Mouse (Mus musculus): ENCODE measurements around the gene Rnf8.
"Not testable (repeated sequence)": the region's sequence is repeated elsewhere in the genome, so short reads cannot be mapped to it uniquely, and the experiment has no call there.

Gene Rnf8

DNA sequence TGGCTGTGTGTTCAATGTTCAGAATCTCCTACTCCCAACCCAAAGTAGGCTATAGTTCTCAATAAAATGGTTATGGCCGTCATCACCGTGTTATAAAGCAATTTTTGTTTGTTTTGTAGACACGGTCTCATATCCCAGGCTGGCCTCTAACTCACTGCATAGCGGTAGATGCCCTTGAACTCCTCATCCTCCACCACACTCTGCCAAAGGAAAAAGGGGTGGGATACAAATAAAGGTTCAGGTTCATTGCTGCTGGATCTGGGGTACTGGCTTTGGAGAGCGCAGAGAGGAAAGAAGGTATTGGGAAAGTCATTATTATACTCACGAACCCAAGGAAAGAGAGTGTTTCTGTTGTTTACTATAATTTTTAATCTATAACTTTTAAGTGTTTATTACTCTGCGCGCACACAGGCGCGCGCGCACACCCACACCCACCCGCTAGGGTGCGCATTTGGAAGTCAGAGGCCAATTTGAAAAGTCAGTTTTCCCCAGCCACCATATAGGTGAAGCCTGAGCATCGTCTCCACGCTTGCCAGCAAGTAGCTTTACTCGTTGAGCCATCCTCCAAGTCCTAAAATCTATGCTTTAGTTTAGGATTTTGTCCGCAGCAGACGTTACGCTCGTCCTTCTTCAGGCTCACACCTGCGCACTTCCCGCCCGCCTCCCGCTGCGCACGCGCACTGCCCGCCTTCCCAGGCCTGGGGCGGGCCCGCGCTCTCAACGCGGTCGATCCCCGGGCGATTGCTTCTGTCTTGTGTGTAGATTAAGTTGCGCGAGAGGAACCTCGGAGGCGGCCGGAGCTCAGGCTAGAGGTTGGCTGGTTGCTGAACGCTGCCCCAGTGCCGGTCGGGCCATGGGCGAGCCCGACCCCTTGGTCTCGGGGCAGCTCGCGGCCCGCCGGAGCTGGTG, at the start of gene Rnf8, which contains the start of gene Gm28043:
Gene Rnf8, plus strand, starts transcription at position 676 of the 909 bp plus-strand sequence.
Gene Gm28043, plus strand, starts transcription at position 762 of the 909 bp plus-strand sequence.
- peak; percentile 98 for DNase-seq

DNA sequence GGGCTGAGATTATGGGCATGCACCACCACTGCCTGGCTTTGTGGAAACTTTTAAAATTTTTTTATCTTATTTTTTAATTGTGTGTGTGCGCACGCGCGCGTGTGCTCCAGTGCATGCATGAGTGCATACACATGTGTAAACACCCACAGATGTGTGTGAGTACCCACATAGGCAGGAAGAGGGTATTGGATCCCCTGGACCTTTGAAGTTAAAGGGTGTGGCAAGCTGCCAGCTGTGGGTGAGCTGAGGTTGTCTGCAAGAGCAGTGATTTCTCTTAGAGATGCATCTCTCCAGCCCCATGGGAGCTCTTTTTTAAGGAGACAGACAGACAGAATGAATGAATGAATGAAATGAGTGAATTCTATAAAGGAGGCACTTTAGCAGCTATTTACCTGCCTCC, 49.1 kb upstream of the Rnf8 start:
- DNase-seq: peak; percentile 40

DNA sequence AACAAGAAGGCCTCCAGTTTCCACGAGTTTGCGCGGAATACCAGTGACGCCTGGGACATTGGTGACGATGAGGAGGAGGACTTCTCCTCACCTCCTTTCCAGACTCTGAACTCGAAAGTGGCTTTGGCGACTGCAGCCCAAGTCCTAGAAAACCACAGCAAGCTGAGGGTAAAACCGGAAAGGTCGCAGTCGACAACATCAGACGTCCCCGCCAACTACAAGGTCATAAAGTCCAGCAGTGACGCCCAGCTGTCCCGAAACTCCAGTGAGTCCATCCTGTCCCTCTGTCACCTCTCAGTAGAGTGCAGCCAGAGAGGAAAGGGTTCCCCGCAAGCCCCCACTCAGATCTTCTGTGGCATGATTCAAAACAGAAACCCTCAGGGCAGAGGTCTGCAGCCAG, 46.2 kb upstream of the Rnf8 start:
- DNase-seq: no peak

DNA sequence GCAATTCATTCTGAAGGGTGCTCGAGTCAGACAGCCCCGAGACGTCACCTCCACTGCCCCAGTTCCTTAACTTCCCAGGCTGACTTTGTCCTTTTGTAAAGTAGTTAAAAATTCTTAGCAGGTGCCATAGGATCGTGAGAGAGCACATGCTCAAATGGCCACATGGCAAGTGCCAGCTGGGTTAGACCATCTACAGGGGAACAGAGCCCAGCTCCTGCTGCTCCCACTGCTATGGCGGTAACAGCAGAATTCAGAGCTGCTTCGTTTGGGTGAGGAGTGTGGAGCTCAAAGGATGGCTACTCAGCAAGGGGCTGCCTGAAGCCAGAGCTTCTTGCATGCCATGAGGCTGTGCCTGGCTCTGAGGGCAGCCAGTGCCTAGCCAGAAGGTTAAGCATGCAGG, 44.8 kb upstream of the Rnf8 start:
- DNase-seq: no peak

DNA sequence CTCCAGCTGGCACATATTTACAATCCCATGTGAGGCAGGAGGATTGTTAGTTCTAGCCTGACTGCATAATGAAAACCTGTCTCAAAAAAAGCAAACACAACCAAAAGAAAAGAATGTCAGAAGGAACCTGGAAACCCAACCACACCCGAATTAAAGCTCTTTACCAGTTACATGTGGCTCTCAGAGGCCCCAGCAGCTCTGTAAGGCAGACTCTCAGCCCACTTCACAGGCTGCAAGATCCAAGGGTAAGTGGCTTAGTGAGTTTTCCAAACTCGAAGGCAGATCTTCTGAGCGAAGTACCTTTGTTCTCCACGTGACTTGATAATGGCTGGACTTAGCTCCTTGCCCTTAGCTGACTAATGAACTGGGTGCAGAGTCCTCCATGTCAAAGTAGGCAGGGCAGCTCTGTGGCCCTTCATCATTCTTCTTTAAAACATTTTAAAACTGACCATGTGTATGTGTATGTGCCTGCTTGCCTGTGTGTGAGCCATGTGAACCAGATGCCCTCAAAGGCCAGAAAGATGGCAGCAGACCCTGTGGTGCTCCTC, 34.9 kb upstream of the Rnf8 start:
- no peak for DNase-seq

DNA sequence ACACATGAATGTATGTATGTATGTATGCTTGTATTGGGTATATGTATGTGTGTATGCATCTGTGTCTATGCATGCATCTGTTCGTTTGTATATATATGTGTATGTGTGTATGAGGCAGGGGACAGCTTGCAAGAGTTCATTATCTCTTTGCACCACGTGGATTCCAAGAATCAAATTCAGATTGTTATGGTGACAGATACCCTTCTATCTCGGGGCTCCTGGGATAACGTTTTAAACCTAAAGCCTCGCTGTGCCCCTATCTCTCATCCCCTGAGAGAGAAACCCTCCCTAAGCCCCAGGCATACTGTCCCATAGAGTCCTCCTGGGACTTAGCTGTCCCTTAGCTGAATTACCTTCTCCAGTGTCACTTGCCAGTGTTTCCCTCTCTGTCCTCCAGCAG, 31.0 kb upstream of the Rnf8 start:
- no peak for DNase-seq

DNA sequence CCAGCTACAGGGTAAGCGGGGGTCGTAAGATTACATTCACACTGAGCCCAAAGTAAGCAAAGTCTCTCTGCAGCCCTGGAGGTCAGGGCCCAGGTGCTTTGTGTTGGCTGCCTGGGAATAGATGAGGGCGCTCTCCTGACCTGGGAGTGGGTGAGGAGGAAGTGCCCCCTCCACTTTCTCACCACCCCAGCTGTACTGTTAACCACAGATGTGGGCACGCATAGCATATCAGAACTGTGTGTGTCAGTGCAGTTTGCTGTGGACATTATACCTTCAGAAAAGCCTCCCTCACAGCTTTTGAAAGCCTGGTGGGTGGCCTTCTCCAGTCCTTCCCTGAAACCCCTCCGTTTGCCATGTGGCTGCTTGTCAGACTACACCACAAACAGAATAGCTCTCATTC, 30.3 kb upstream of the Rnf8 start:
- peak; percentile 55 for DNase-seq

DNA sequence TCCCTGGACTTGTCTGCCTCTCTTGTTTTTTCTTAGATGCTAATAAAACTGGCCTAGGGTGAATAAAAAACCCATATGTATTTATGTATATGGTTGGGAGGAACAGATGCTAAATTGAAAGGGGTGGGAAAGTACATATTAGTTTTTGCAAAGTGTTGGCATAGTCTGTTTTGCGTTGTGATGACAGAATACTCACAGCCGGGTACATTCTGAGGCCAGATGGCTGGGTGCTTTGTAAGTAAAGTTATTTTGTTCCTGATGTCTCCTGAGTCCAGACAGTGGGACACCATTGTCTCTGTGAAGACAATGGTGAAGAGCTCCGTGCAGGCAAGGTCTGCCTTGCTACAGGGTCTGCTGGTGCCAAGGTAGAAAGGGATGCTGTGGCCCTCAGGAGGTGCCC, 29.9 kb upstream of the Rnf8 start:
- no peak for DNase-seq

DNA sequence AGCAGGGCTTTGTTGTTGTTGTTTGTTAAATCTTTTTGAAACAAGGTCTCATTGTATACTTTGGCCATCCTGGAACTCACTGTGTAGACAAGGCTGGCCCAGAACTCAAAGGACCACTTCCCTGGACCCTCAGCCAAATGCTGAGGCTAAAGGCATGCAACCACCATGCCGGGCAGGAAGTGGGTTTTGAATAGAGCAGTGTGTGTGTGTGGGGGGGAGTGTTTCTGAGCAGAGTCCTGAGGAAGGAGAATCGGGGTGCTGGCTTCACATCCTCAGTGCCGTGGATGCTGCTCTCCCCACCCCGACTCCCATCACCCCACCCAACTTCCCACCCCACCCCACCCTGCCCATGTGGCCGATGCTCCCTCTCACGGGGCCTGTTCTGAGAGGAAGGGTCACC, 29.1 kb upstream of the Rnf8 start:
- peak; percentile 62 for DNase-seq

DNA sequence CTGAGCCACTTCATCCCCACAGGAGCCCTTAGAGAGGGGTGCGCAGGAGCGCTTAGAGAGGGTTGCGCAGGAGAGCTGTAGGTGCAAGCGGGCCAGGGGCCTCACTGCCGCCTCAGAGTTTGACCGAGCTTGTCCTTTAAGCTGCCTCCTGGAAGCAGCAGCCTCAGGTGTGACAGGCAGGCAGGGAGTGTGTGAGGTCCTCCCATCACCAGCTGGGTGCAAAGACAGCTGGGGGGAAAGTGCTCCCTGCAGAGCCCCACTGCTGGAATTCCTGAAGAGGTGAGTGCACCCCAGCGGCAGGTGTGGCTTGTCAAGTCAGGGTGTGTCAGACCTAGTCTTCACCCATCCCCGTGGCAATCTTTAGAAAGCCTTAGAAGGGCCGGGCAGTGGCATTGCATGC, 27.7 kb upstream of the Rnf8 start:
- DNase-seq: no peak

DNA sequence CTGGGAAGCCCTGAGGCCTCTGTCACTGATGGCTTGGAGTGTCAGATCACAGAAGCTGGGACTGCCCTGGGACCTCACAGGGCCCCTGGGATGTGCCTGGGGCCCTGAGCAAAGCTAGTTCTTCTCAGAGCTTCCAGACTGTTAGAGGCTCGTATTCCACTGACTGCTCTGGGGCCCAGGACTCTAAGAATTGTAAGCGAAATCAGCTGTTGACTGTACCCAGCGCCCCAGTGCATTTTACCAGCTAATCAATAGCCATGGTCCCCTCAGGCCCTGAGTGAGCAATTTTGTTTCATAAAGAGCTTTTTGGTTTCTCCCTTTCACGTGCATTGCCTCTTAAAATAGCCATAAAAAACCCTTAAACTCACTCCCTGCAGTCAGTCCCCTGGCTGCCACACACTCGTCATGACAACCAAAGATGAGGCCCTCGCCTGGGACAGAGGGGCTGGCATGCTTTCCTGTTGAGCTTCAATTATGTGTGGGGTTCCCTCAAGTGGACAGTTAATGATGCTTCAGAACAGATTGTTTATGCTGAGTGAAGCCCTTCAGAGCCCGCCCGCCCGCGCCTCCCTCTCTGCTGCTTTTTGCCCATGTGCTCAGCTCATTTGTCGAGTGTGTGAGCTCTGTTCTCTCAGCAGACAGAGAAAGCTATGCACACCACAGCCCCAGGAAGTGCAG, 25.2 kb upstream of the Rnf8 start:
- no peak for DNase-seq

DNA sequence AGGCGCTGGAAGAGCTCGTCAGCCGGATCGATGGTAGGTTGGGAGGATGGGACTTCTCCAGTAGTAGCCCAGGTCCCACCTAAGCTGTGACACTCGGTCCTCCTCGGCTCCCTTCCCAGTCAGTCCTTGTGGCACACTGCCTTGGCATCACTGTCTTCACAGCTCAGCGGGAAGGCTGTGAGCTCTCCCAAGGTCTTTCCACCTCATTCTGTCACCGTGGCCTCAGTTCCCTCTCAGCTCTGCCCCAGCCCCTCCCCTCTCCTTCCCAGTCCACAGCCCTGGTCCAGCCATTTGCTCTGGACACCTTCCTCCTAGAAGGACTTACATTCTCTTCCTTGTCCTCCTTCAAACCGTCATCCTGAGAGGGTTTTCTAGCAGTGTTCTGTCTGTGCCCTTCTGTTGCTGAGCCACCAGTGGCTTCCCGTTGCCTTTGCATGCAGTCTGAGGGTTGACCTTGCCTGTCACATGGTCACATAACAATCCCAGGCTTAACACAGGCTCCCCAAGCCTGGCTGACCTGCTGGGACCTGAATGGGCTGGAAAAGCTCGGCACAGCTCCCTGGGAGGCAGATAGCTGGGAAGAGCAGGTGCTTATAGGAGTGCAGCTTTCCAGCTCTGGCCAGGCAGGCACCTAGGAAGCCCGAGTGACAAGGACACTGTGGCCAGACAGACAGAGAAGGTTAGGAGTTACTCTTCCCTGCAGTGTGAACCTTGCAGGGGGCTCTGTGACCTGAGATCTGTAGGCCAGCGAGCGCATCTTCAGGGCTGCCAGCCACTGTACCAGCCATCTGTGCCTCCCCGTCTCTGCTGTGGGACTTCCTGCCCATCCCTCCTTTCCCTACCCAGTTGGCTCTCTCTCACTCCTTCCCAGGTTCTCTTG, 18.5 kb upstream of the Rnf8 start:
- DNase-seq: no peak

DNA sequence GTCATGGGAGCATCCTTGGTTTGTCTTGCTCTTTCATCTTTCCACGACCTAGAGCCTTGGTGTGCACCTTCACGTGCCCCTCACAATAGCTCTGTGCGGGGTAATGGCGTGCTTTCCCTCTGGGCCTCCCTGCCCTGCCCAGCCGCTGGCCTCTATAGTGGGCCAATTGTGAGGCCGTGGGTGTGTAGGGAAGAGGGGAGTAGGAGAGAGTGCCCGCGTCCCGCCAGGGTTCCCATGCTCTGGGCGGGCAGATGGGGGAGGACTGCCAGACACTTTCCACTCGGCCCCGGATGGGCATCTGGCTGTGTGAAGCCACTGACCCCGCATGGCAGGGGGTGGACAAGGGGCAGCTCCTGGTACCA, 17.8 kb upstream of the Rnf8 start:
- no peak for DNase-seq

DNA sequence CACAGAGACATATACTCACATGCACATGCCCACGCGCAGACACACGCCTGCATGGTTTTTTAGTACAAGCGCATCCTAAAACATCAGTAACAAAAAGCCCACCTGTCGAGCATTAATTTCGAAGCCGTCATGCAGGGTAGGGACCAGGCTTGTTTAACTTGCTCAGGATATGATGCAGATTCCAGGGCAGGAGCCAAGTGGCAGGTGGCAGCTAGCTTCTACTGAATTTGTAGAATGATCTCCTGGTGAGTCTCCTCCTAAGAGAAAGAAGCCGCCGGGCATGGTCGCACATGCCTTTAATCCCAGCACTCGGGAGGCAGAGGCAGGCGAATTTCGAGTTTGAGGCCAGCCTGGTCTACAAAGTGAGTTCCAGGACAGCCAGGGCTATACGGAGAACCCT, 15.5 kb upstream of the Rnf8 start:
- no peak for DNase-seq

DNA sequence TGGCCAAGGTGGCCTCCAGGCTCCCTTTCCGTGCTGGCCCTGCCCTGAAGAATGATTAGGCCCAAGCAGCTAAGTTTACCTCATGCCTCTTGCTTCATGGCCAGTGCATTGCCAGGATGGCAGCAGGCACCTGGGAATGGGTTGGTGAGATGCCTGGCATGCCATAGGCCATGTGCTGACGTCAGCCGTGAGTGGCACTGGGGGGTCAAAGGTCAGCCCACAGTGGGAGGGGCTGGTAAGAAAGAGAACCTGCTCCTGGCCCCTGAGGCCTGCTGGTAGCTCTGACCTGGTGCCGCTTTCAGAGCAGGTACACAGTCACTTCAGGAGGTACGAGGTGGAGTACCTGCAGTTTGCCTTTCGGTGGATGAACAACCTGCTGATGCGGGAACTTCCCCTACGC, 15.1 kb upstream of the Rnf8 start:
- no peak for DNase-seq

DNA sequence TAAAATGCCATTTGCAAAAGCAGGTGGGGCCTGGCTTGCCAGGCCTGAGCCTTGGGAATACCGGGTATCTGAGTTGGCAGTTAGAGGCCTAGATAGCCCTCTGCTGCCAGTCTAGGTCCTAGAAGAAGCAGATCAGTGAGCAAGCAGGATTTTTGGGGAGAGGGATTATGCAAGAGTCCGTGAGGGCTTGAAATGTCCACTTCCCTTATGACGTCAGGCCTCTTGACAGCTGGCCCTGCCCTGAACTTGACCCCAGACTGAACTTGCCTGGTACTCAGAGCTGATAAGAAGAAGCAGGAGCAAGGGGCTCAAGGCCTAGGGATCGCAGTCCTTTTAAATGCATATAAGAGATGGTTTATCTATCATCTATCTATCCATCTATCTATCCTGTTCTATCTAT, 13.2 kb upstream of the Rnf8 start:
- no peak for DNase-seq

DNA sequence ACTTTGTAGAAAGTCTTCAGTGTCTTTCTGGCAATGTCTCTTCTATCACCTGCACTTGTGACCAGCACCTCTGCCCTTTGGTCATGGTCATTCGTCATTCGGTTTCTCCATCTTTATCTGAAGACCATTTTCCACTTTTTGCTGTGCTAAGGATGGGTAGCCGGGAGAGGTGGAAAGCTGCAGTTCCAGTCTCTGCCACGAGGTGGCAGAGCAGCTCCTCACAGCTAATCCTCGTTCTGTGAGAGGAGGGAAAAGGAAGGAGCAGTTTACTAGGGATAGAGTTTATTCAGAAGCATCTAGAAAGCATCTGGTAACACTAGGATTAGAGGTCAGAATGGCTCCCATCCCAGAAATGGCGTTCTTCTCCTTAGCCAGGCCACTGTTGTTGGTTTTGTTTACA, 11.3 kb upstream of the Rnf8 start:
- DNase-seq: peak; percentile 82

DNA sequence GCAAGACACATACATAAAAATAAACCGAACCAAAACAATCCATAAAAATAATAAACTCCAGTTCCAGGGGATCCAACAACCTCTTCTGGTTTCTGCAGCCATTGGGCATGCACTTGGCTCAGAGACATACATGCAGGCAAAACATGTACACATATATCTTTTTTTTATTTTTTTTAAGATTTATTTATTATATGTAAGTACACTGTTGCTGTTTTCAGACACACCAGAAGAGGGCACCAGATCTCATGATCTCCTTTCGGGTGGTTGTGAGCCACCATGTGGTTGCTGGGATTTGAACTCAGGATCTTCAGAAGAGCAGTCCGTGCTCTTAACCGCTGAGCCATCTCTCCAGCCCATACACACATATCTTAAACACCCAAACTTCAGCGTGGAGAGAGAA, 1.1 kb upstream of the Rnf8 start:
- DNase-seq: not testable (repeated sequence)

DNA sequence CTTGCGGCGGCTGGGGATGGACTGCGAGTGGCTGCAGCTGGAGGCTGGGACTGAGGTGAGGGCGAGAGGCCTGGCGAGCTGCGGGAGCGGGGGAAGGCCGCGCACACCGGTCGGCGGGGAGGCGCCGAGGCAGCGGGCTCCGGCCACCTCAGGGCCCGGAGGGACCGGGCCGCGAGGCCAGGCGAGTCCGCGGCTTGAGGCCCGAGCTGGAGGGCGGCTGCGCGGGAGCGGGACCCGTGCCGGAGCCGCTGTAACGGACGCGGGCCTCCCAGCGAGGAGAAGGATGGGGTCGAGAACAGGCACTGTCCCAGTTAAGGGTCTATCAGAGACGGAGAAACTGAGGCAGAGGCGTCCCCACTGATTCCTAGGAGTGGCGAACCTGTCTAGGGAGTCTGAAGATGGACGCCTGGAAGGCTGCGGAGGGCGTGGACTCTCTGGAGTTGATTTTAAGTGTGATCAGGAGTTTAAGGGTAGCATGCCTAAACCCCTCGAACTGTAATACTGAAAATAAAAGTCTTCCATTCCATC, 498 bp downstream of the Rnf8 start:
- no peak for DNase-seq

DNA sequence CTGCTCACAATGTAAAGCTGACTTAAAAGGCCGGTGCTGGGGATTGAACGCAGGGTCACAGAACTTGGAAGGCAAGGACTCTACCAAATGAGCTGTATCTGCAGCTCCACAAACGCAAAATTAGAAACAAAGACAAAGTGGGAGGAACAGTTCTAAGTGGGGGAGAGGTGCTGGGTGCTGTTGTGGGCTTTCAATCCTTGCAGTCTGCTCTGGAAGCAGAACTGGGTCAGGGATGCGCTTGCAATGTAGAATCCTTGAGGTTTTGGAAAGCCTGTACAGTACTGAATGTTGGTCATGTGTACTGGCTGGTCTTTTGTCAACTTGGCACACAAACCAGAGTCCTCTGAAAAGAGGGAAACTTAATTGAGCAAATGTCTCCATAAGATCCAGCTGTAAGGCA, 1.0 kb downstream of the Rnf8 start:
- DNase-seq: no peak

DNA sequence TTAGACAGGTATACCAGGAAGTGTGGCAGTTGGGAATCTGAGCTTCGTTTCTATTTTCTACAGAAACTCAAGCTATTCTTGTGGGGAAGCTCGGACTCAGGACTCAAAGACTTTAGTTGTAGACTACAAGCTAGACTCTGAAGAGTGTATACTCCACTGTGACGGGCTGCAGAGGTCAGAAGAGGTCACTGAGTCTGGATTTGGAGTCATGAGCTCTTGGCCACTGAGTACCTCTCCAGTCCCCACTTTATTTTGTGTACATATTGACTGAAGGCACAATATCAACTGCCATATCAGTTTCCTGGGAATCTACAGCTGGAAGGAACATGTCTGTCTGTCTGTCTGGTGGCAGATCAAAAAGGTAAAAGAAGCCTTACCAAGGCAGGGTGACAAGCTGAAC, 4.6 kb downstream of the Rnf8 start:
- DNase-seq: no peak

DNA sequence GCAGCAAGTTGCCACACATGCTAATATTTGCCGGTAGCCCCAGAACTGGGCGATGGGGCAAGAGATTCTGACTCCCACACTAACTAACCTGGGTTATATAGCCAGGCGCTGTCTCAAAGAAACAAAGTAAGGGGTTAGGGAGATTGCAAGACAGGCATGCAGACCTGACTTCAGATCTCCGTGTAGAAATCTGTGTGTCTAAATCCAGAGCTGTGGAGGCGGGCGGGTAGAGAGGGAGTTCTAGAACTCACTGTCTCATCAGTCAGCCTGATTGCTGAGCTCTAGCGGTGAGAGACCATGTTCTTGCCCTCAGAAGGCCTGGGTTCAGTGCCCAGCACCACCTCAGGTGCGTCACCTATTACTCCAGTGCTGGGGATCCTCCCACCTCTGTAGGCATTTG, 8.9 kb downstream of the Rnf8 start:
- DNase-seq: no peak

DNA sequence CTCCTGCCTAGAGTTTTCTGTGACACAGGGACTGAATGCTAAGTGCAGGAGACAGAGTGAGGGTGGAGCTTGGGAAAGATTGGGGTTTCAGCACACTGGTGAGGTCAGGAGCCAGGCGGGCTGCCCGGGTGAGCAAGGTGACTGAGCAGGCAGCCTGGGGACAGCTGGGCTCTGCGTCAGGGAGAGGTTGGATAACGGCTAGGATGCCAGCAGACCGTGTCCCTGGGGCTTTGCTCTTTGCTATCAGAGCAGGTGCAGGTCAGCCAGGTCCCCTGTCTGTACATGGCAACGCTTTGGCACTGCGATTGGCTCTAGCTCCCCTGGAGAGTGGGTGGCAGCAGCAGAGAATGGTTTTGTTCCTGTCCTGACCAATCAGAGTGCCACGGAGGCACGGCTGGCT, 12.7 kb downstream of the Rnf8 start:
- DNase-seq: no peak
